Mouse (Mus musculus) lung, embryonic 16.5 days (tissue): ENCODE results near the gene Vmn1r158. TPM values are rescaled to one million over a fixed set of nuclear protein-coding genes. Genes with fewer than 3 reads are reported as not detected.
"Not testable (repeated sequence)": the region's sequence is repeated elsewhere in the genome, so short reads cannot be mapped to it uniquely, and the experiment has no call there.

Experiments
- ATAC-seq: fragments of 200-750 bp; cut with Nextera tagmentation; 2 replicates; pipeline ENCODE4 v1.8.0; 2017; ENCODE audit warnings: low read depth, mild to moderate bottlenecking, moderate library complexity
- H3K27ac ChIP-seq: fragments of 300-500 bp; sonication (generic); 2 replicates; pipeline ENCODE4 v1.5.1; 2014; ENCODE audit warnings: mild to moderate bottlenecking, control low read depth, low read length
- H3K27me3 ChIP-seq: fragments of 300-500 bp; sonication (generic); 2 replicates; pipeline ENCODE4 v1.6.1; 2014; ENCODE audit warnings: low read depth, low read length, mixed read lengths; ENCODE audit not compliant: control insufficient read depth, insufficient read depth
- H3K36me3 ChIP-seq: fragments of 300-500 bp; sonication (generic); 2 replicates; pipeline ENCODE4 v1.6.1; 2014; ENCODE audit warnings: low read length; ENCODE audit not compliant: control insufficient read depth, insufficient read depth
- H3K4me1 ChIP-seq: fragments of 300-500 bp; sonication (generic); replicated peaks from 2 replicates; pipeline ENCODE4 v1.6.1; 2014; ENCODE audit warnings: low read length, mixed read lengths; ENCODE audit not compliant: control insufficient read depth, insufficient read depth
- H3K4me2 ChIP-seq: fragments of 300-500 bp; sonication (generic); 2 replicates; pipeline ENCODE4 v1.6.1; 2014; ENCODE audit warnings: low read depth, low read length, control low read depth
- H3K4me3 ChIP-seq: fragments of 300-500 bp; sonication (generic); 2 replicates; pipeline ENCODE4 v1.5.1; 2014; ENCODE audit warnings: mild to moderate bottlenecking, low read length, control low read depth
- H3K9ac ChIP-seq: fragments of 300-500 bp; sonication (generic); 2 replicates; pipeline ENCODE4 v1.6.1; 2014; ENCODE audit warnings: low read length, control low read depth
- H3K9me3 ChIP-seq: fragments of 300-500 bp; sonication (generic); 2 replicates; pipeline ENCODE4 v1.6.1; 2016; ENCODE audit warnings: low read length; ENCODE audit not compliant: control insufficient read depth
- WGBS: fragments of 180-500 bp; shearing (Covaris S2); extraction: QIAGEN DNeasy Blood & Tissue Kit; methylation state at CpG from one replicate; pipeline ENCODE4 v1.1.7; 2014; 5-methylcytosine and 5-hydroxymethylcytosine counted together
- polyA plus RNA-seq: library from polyadenylated mRNA; unstranded; fragments of >200 nt; fragmentation: Nextera tagmentation; extraction: Ambion mirVana; gene quantifications from 2 replicates; pipeline ENCODE4 v1.2.1, GENCODE M21; 2015

The Vmn1r158 gene
- not detected in 2 replicates for polyA plus RNA-seq

GRCm38 (mm10) chr7:22790682-22791081 lies at the start of gene Vmn1r158:
TSS of gene Vmn1r158 (minus strand) at chr7:22790782.
- not testable (repeated sequence) for H3K4me1 ChIP-seq, H3K4me3 ChIP-seq, H3K4me2 ChIP-seq, H3K9me3 ChIP-seq, H3K9ac ChIP-seq, ATAC-seq, H3K27ac ChIP-seq, H3K36me3 ChIP-seq, H3K27me3 ChIP-seq
- WGBS: 42% methylated on average over 2 of the region's 2 CpGs

GRCm38 (mm10) chr7:22775981-22776380 lies 14.6 kb downstream of the Vmn1r158 start:
- not testable (repeated sequence) for H3K9ac ChIP-seq, H3K4me3 ChIP-seq, H3K36me3 ChIP-seq, H3K27ac ChIP-seq, H3K4me1 ChIP-seq, H3K4me2 ChIP-seq, H3K27me3 ChIP-seq, ATAC-seq, H3K9me3 ChIP-seq
- 78% methylated on average over 1 of the region's 11 CpGs for WGBS

DNA sequence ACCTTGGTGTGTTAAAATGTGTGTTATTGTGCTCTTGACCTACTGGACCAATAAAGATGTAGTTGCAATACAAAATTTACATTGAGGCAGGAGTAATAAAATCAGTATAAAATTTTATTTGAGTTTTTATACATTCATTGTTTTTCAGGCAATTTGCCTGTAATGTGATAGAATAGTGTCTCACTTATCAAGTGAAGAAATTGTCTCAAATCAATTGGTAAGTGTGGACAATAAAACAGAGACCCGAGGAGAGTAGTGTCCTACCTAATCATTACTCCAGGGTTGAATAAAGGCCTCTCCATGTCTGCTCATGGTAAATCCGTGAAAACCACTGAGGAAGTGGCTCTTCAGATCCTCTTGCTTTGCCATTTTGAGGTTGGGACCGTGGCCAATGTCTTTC lies 29.2 kb downstream of the Vmn1r158 start, which contains the start of gene Vmn1r157:
Gene Vmn1r157, plus strand, starts transcription at position 301 of the 400 bp plus-strand sequence.
- H3K4me2 ChIP-seq, H3K36me3 ChIP-seq, H3K9me3 ChIP-seq, H3K27ac ChIP-seq, H3K27me3 ChIP-seq, ATAC-seq, H3K4me1 ChIP-seq, H3K4me3 ChIP-seq, H3K9ac ChIP-seq: not testable (repeated sequence)
- WGBS: 18% methylated on average over 2 of the region's 3 CpGs

Other genes with a start within 250 kb of the Vmn1r158 start
- gene Gm4201, start 225.4 kb downstream of the Vmn1r158 start, polyA plus RNA-seq: not detected in 2 replicates
- not detected in 2 replicates for gene Gm4565, start 202.7 kb downstream of the Vmn1r158 start, polyA plus RNA-seq
- not detected in 2 replicates for gene Vmn1r155, start 132.8 kb downstream of the Vmn1r158 start, polyA plus RNA-seq
- not detected in 2 replicates for gene Gm8693, start 98.5 kb downstream of the Vmn1r158 start, polyA plus RNA-seq
- not detected in 2 replicates for gene Gm4567, start 71.1 kb downstream of the Vmn1r158 start, polyA plus RNA-seq
- gene Vmn1r157, start 29.1 kb downstream of the Vmn1r158 start, polyA plus RNA-seq: not detected in 2 replicates
- gene Vmn1r159, start 52.8 kb upstream of the Vmn1r158 start, polyA plus RNA-seq: not detected in 2 replicates
- gene Vmn1r160, start 80.4 kb upstream of the Vmn1r158 start, polyA plus RNA-seq: not detected in 2 replicates
- not detected in 2 replicates for gene Gm4214, start 193.9 kb upstream of the Vmn1r158 start, polyA plus RNA-seq
- gene Gm4216, start 229.1 kb upstream of the Vmn1r158 start, polyA plus RNA-seq: not detected in 2 replicates